Comparison of ENCODE assay signal across 8 mouse cellular contexts in the genomic region with DNA sequence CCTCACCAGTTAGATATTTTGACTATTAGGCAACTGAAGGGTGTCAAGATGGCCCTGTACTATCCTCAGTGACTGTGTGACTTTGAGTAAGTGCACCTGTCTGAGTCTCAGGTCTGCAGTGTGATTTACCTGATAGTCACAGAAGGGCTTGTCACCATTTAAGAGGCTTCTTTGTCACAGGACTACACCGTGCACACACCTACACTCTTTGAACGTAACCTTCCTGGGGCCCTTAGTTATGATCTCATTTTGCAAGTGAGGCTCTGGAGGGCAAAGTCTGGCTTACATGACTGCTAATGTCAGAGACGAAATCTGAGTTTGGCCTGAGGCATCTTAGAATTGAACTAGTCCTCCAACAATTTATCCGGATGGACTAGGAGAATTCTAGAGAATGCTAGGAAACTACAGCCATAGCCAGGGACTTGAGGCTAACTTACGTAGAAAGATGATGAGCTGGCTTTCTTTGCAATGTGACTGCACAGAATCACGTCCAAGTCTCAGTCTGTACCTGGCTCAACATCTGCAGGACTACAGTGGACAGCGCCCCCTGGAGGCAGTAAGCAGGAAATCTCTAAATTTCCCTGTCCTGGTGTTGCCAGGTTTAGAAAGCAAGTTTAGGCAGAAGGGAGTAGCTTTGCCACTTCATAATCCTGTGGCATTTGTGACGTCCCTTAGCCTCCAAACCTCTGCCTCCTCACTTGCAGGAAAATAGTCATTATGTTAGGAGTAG. TPM values are rescaled to one million over a fixed set of nuclear protein-coding genes. Genes with fewer than 3 reads are reported as not detected.
DNase-seq lines count a peak whose midpoint lies in the region; ATAC-seq and TF ChIP-seq lines count a peak whose summit lies in the region.

No protein-coding gene starts in this region.

- H3K4me2 ChIP-seq in forebrain, embryonic 16.5 days (ENCODE audit: low read length), result no peak overlapping the region
- H3K4me2 ChIP-seq in intestine, embryonic 15.5 days (replicated peaks), result no peak overlapping the region
- H3K4me2 ChIP-seq in liver, postnatal 0 days (ENCODE audit: low read depth, low read length), result no peak overlapping the region

- H3K36me3 ChIP-seq in forebrain, embryonic 10.5 days (replicated peaks), result no peaks in the 10 kb centered on the region
- H3K36me3 ChIP-seq in forebrain, embryonic 16.5 days (ENCODE audit: control insufficient read depth, insufficient read depth), result no peaks in the 10 kb centered on the region
- no peaks in the 10 kb centered on the region for H3K36me3 ChIP-seq in intestine, embryonic 15.5 days
- no peaks in the 10 kb centered on the region for H3K36me3 ChIP-seq in liver, postnatal 0 days (replicated peaks; ENCODE audit: insufficient read depth, low read length)

- no peak overlapping the region for H3K4me3 ChIP-seq in forebrain, embryonic 10.5 days
- H3K4me3 ChIP-seq in forebrain, embryonic 16.5 days (replicated peaks; ENCODE audit: low read length), result no peak overlapping the region
- no peak overlapping the region for H3K4me3 ChIP-seq in intestine, embryonic 15.5 days (replicated peaks)
- no peak overlapping the region for H3K4me3 ChIP-seq in liver, postnatal 0 days (ENCODE audit: low read depth, low read length)

- peak; percentile 92 for TF ChIP-seq CTCF in liver, postnatal 0 days (IDR thresholded peaks at IDR 0.05; ENCODE audit: low read depth)

- no peak for TF ChIP-seq EP300 in liver, postnatal 0 days (IDR thresholded peaks at IDR 0.05; ENCODE audit: low read depth)

- no peaks in the 10 kb centered on the region for H3K9me3 ChIP-seq in forebrain, embryonic 10.5 days
- peaks cover 2% of the 10 kb centered on the region; the same call in 1 of the 2 replicates for H3K9me3 ChIP-seq in forebrain, embryonic 16.5 days (ENCODE audit: control insufficient read depth, low read length)
- no peaks in the 10 kb centered on the region for H3K9me3 ChIP-seq in intestine, embryonic 15.5 days
- no peaks in the 10 kb centered on the region for H3K9me3 ChIP-seq in liver, postnatal 0 days (ENCODE audit: low read length)

- peaks cover 56% of the 10 kb centered on the region for H3K27me3 ChIP-seq in forebrain, embryonic 10.5 days (ENCODE audit: poor library complexity, severe bottlenecking)
- H3K27me3 ChIP-seq in forebrain, embryonic 16.5 days (replicated peaks; ENCODE audit: control insufficient read depth, insufficient read depth, low read length), result peaks cover 36% of the 10 kb centered on the region
- H3K27me3 ChIP-seq in intestine, embryonic 15.5 days (replicated peaks), result peaks cover 29% of the 10 kb centered on the region
- H3K27me3 ChIP-seq in liver, postnatal 0 days (ENCODE audit: insufficient read depth, low read length), result peaks cover 32% of the 10 kb centered on the region

- DNase-seq in forebrain, embryonic 10.5 days (ENCODE audit: extremely low spot score, low spot score), result peak; percentile 65
- DNase-seq in urinary bladder, adult 18-20 months (ENCODE audit: low spot score in 2 of 2), result peak; percentile 37
- DNase-seq in urinary bladder, postnatal 4 days (ENCODE audit: low spot score in 2 of 2), result no peak
- peak; percentile 68 for DNase-seq in embryo, embryonic 11 days
- DNase-seq in liver, postnatal 0 days, result peak; percentile 57
- peak; percentile 27 to 63 for DNase-seq in spleen, postnatal 10 days (ENCODE audit: low spot score in 2 of 2)

- peaks cover 25% of the 10 kb centered on the region for H3K4me1 ChIP-seq in forebrain, embryonic 10.5 days
- peaks cover 6% of the 10 kb centered on the region for H3K4me1 ChIP-seq in forebrain, embryonic 16.5 days (replicated peaks; ENCODE audit: control insufficient read depth, insufficient read depth, low read length)
- peaks cover 13% of the 10 kb centered on the region; the same call in 1 of the 2 replicates for H3K4me1 ChIP-seq in intestine, embryonic 15.5 days (replicated peaks)
- peaks cover 5% of the 10 kb centered on the region; the same call in 1 of the 2 replicates for H3K4me1 ChIP-seq in liver, postnatal 0 days (ENCODE audit: insufficient read depth)

- no peak for ATAC-seq in forebrain, embryonic 16.5 days
- peak; percentile 71 for ATAC-seq in intestine, embryonic 15.5 days
- ATAC-seq in liver, postnatal 0 days, result no peak

- no peak overlapping the region for H3K9ac ChIP-seq in forebrain, embryonic 16.5 days (replicated peaks; ENCODE audit: low read depth, low read length)
- no peak overlapping the region for H3K9ac ChIP-seq in intestine, embryonic 15.5 days
- no peak overlapping the region for H3K9ac ChIP-seq in liver, postnatal 0 days (replicated peaks)

- WGBS in forebrain, embryonic 10.5 days, result 43% methylated on average over 8 of the region's 8 CpGs
- 38% methylated on average over 8 of the region's 8 CpGs for WGBS in forebrain, embryonic 16.5 days
- WGBS in intestine, embryonic 15.5 days, result 31% methylated on average over 8 of the region's 8 CpGs
- WGBS in liver, postnatal 0 days (ENCODE audit: insufficient replicate concordance), result 36% methylated on average over 8 of the region's 8 CpGs

- H3K27ac ChIP-seq in forebrain, embryonic 10.5 days, result no peak overlapping the region
- no peak overlapping the region for H3K27ac ChIP-seq in forebrain, embryonic 16.5 days (ENCODE audit: low read length)
- no peak overlapping the region for H3K27ac ChIP-seq in intestine, embryonic 15.5 days
- H3K27ac ChIP-seq in liver, postnatal 0 days (ENCODE audit: low read depth), result no peak overlapping the region

RNA-seq across cellular contexts. Expression of gene Nos2, which starts 2.3 kb away (rescaled TPM):
- polyA plus RNA-seq in forebrain, embryonic 10.5 days (2016; fragmentation: Nextera tagmentation; extraction: Ambion mirVana), result 0.89 and 0.93 TPM in 2 replicates
- polyA plus RNA-seq in forebrain, embryonic 16.5 days (2015; fragmentation: Nextera tagmentation; extraction: Ambion mirVana), result 1.2 and 1.4 TPM in 2 replicates
- 1.1 TPM in 2 replicates for polyA plus RNA-seq in intestine, embryonic 15.5 days (2015; fragmentation: Nextera tagmentation; extraction: Ambion mirVana)
- not detected in 2 replicates for polyA plus RNA-seq in liver, postnatal 0 days (2015; fragmentation: Nextera tagmentation; extraction: Ambion mirVana)

Comparison
In these comparisons a context has a peak if more than half of its experiments do, and no peak if none do; other contexts are left out.
1. DNase-seq: peak in forebrain, embryonic 10.5 days (single experiment), urinary bladder, adult 18-20 months (2 of 2), embryo, embryonic 11 days (single experiment), liver, postnatal 0 days (single experiment) and spleen, postnatal 10 days (2 of 2); none in urinary bladder, postnatal 4 days (0 of 2).